ENCODE assay signal across 15 mouse cellular contexts in the genomic region with DNA sequence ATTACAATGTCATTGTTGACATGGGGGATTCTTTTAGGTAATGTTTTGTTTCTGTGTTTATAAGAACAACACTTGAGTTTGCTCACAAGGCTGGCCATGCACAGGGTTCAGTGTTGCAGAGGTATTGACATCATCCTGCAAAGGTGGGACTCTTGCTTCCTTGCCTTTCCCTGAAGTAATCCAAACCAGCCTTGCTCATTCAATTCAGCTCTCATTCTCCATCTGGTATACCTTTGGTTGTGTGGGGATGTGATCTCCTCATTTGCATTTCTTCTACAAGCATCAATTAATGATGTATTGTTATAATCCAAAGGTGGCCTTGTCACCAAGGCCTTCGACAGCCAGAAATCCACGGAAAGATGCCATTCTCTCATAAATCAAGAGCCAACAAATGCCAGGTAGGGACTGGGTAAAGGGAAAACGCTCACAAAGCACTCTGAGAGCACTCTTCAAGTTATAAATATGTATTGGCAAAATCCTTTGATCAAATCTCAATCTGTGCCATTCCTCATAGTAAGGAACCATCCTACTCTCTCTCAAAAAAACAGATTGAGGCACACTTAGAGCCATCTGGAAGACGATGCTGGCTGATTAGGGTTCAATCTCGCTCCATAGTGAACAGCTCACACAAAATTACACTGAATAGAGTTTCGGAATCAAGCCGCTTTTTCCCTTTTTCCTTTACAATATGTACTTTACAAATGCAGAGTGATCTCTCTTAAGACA.
DNase-seq lines count a peak whose midpoint lies in the region.
"Had no signal": no experiment of that assay in that cellular context is flagged by ENCODE, and none has a peak within 500 bp of the region (broad histone marks: within the 10 kb centered on the region; RNA-seq: fewer than 3 reads in every experiment).

No protein-coding gene starts in this region.

- peak; percentile 68 for DNase-seq in layer of hippocampus, adult 11-12 months (ENCODE audit: low spot score)
- no peak for DNase-seq in layer of hippocampus, postnatal 10 days (ENCODE audit: low spot score in 2 of 2)
- peak; percentile 79 for DNase-seq in brain, adult 2 months (ENCODE audit: low read depth, low spot score)
- peak; percentile 79 for DNase-seq in brain, embryonic 18.5 days (ENCODE audit: low read depth, low spot score)
- peak; percentile 82 for DNase-seq in layer of hippocampus, adult 9-11 months
- DNase-seq in embryo, embryonic 9.5 days (ENCODE audit: extremely low spot score) = no peak
- DNase-seq in heart, adult 18-20 months = no peak
- DNase-seq: B cell, adult 2 months; cerebellum, adult 9-10 months; gastrocnemius, postnatal 36 days; heart, postnatal 36 days; kidney, adult 11 months; kidney, postnatal 4 days; lung, postnatal 4 days; thymus, postnatal 14 days had no signal

Comparison
In these comparisons a context has a peak if more than half of its experiments do, and no peak if none do; other contexts are left out.
1. DNase-seq: peak in layer of hippocampus, adult 11-12 months (single experiment), brain, adult 2 months (single experiment), brain, embryonic 18.5 days (single experiment) and layer of hippocampus, adult 9-11 months (single experiment); none in layer of hippocampus, postnatal 10 days (0 of 2), embryo, embryonic 9.5 days (single experiment) and heart, adult 18-20 months (0 of 2).